Mouse (Mus musculus): Measurements from ENCODE around the gene Pcsk6. TPM values are rescaled to one million over a fixed set of nuclear protein-coding genes. Genes with fewer than 3 reads are reported as not detected.

The Pcsk6 gene
- total and polyA plus RNA-seq, 3 experiments: 0.01 TPM; not detected in 2

DNA sequence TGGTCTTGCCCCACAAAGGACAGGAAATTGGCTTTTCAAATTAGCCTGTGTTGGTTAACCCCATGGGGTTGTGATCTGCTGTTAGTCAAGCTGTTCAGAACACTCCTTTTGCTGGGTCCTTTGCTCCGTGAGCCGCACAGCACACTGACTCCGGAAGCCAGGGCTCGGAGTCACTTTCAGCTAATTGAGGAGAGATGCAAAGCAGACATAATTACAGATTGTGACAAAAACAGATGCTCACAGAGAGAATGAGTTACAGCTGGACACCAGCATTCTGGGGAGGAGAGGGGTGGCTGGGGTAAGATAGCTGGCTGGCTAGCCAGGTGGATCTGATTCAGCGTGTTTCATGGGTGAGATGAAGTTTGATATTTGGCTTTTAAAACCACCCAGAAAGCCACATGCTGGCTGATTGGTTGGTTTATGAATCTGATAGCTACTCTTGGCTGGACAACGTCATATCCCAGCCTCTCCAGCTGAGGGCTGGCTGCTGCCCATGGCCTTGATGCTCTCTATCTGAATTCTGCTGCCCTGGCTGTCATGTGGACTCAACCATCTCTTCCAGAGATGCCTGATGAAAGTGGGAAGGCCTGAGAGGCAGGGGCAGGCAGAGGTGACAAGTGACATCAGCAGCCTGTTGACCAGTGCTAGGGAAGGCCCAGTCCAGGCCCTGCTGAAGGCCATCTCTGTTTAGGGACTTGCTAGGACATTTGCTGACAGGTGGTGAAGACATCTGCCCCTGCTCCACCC is 167.4 kb downstream of the Pcsk6 start:
- no peak for DNase-seq (ENCODE audit: low read depth, low spot score)
- no peak overlapping the region for H3K27ac ChIP-seq (ENCODE audit: control insufficient read depth, low read depth, low read length)
- no peaks in the 10 kb centered on the region for H3K36me3 ChIP-seq (ENCODE audit: control insufficient read depth in 1 of 2, insufficient read depth in 2 of 2, low read length in 2 of 2)
- H3K27me3 ChIP-seq (ENCODE audit: control insufficient read depth in 1 of 2, insufficient read depth in 2 of 2, low read length in 2 of 2): peaks cover 0 to under 1% of the 10 kb centered on the region in 2 experiments; a peak in 1 of 4 replicates
- no peak overlapping the region for H3K9ac ChIP-seq (ENCODE audit: control insufficient read depth, low read depth, low read length, poor library complexity, severe bottlenecking)
- H3K79me2 ChIP-seq (ENCODE audit: control insufficient read depth, insufficient read depth, low read length, poor library complexity): no peaks in the 10 kb centered on the region
- H3K9me3 ChIP-seq (replicated peaks; ENCODE audit: insufficient read depth, low read length): no peaks in the 10 kb centered on the region
- H3K4me1 ChIP-seq (ENCODE audit: control insufficient read depth in 1 of 2, insufficient read depth in 2 of 2, low read length in 2 of 2): no peaks in the 10 kb centered on the region
- H3K4me3 ChIP-seq (ENCODE audit: control insufficient read depth in 1 of 2, insufficient read depth in 1 of 2, low read depth in 2 of 2, low read length in 2 of 2): no peak overlapping the region
- TF ChIP-seq KAT2A (conservative IDR thresholded peaks at IDR 0.05; ENCODE audit: low read depth, low read length): no peak
- no peak for TF ChIP-seq MYC (IDR thresholded peaks at IDR 0.05; ENCODE audit: low read depth, low read length)
- no peak for TF ChIP-seq RCOR1 (IDR thresholded peaks at IDR 0.05; ENCODE audit: low read depth, low read length)
- TF ChIP-seq MAFK (IDR thresholded peaks at IDR 0.05; ENCODE audit: borderline replicate concordance, low read depth, low read length): no peak
- TF ChIP-seq USF2 (IDR thresholded peaks at IDR 0.05; ENCODE audit: borderline replicate concordance in 1 of 2, insufficient read depth in 1 of 2, low read depth in 1 of 2, low read length in 2 of 2): no peak
- no peak for TF ChIP-seq CTCF (IDR thresholded peaks at IDR 0.05 in 2 of 3, conservative IDR thresholded peaks at IDR 0.05 in 1 of 3; ENCODE audit: control insufficient read depth in 1 of 3, insufficient read depth in 1 of 3, low read depth in 2 of 3, low read length in 3 of 3, poor library complexity in 1 of 3, severe bottlenecking in 1 of 3)
- TF ChIP-seq ELF1 (IDR thresholded peaks at IDR 0.05; ENCODE audit: low read depth, low read length): no peak
- no peak for TF ChIP-seq NRF1 (IDR thresholded peaks at IDR 0.05; ENCODE audit: insufficient read depth, low read depth, low read length, poor library complexity, severe bottlenecking)
- TF ChIP-seq MXI1 (IDR thresholded peaks at IDR 0.05; ENCODE audit: low read depth, low read length): no peak
- no peak for TF ChIP-seq USF1 (IDR thresholded peaks at IDR 0.05; ENCODE audit: low read depth, low read length)
- TF ChIP-seq GABPA (IDR thresholded peaks at IDR 0.05; ENCODE audit: low read depth, low read length): no peak
- TF ChIP-seq JUND (IDR thresholded peaks at IDR 0.05; ENCODE audit: low read depth, low read length): no peak
- no peak for TF ChIP-seq NELFE (IDR thresholded peaks at IDR 0.05; ENCODE audit: low read depth, low read length)
- no peak for TF ChIP-seq EP300 (IDR thresholded peaks at IDR 0.05; ENCODE audit: low read depth in 1 of 2, low read length in 2 of 2)
- no peak for TF ChIP-seq TBP (IDR thresholded peaks at IDR 0.05; ENCODE audit: low read depth, low read length)
- TF ChIP-seq ETS1 (IDR thresholded peaks at IDR 0.05; ENCODE audit: low read depth, low read length): no peak
- no peak for TF ChIP-seq MEF2A (IDR thresholded peaks at IDR 0.05; ENCODE audit: extremely low read depth, insufficient replicate concordance, low read depth, low read length, poor library complexity, severe bottlenecking)
- TF ChIP-seq ZNF384 (IDR thresholded peaks at IDR 0.05; ENCODE audit: low read depth, low read length): no peak
- no peak for TF ChIP-seq SMC3 (IDR thresholded peaks at IDR 0.05; ENCODE audit: low read depth, low read length)
- TF ChIP-seq UBTF (IDR thresholded peaks at IDR 0.05; ENCODE audit: borderline replicate concordance, insufficient read depth, low read depth, low read length): no peak
